Mouse (Mus musculus): Measurements from ENCODE around the gene Mcu.

DNA sequence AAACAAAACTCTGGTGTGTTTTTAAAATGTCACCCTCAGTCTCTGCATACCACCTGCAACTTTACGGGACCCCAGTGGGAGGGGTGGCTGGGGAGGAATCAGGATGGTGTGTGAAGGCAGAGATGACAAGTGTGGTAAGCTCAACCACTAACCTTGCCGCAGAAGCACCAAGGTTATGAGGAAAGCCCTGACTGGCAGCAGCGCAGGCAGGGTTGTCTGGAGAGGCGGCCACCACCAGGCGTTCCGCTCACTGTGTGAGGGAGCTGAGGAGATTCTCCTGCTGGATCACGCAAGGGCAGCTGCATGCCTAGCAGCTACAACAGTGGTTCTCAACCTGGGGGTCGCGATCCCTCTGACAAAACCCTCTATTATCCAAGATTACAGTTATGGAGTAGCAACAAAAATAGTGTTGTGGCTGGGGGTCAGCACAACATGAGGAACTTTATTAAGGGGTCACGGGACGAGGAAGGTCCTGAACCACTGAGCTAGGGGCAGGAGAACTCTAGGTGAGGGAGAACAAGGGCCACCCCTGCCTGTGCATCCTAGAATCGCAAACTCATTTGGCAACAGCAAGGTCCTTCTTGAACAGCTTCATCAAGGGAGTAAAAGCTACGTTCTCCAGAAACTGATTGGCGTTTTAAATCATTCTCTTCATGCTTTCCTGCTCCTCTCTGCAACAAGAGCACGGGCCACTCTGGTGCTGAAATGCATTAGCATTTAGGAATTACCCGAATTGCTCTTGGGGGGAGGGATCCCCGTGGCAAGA lies 77.5 kb downstream of the Mcu start:
- TF ChIP-seq CTCF (IDR thresholded peaks at IDR 0.05; ENCODE audit: low read depth) (no peak), EP300 (IDR thresholded peaks at IDR 0.05; ENCODE audit: low read depth) (no peak)

Data from liver, embryonic 14.5 days (tissue).